Mouse (Mus musculus): ENCODE data around the gene Nfat5.

DNA sequence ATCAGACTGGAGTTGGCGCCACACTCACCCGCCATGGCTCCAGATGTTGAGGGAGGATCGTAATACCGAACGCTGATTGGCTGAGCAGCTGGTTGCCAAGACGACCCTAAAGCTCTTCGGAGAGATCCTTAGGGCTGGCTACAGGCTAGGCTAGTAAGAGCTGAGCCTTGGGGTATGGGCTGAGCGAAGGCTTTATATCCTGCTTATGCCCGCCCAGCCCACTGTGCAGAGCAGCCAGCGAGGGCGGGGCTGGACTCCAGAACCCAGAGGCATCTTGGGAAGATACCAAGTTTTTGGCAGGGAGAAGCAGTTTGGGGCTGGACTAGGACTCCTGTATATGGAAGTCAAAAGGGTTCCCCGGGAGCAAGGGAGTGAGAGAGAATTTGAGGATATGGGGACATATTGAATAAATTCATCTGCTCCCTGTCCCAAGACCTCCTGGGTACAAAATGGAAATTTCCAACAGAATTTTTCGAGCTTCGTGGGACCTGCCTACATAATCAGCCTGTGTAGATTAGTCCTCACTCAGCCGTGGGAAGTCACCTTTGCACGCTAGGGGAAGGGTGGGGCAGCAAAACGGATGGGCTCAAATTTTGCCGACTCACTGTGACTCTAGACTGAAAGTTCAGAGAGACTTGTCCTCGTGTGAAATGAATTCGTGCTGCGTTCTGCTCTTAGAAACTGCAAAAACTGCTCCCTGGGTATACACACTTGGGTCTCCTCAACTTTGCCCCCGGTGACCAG lies 109.9 kb downstream of the Nfat5 start, which contains the start of gene Nqo1:
- TF ChIP-seq CTCF (IDR thresholded peaks at IDR 0.05; ENCODE audit: extremely low read depth, insufficient read length, insufficient replicate concordance, low read depth, low read length) (no peak), POLR2A (IDR thresholded peaks at IDR 0.05; ENCODE audit: low read depth, low read length) (peak; percentile 60; the same call in 1 of the 2 replicates)
